Mouse (Mus musculus) thymus, postnatal 14 days (tissue): ENCODE results near the gene Eml4.

ENCODE experiments used
- DNase-seq: peaks from one replicate; pipeline ENCODE4 v3.0.0; 2021

The Eml4 gene

GRCm38 (mm10) chr17:83513655-83514212, 163.0 kb downstream of the Eml4 start:
- no peak for DNase-seq

- peak; percentile 92 for DNase-seq
These were observed 163.5 kb downstream of the Eml4 start for GRCm38 (mm10) chr17:83514213-83514701.

GRCm38 (mm10) chr17:83517280-83518015, 166.7 kb downstream of the Eml4 start, which contains the start of gene Cox7a2l:
Cox7a2l (minus strand) TSS chr17:83517330.
- no peak for DNase-seq

- no peak for DNase-seq
These were observed 171.2 kb downstream of the Eml4 start for GRCm38 (mm10) chr17:83521881-83522280.

- no peak for DNase-seq
These were observed 172.1 kb downstream of the Eml4 start for GRCm38 (mm10) chr17:83522590-83523379.

- DNase-seq: peak; percentile 50
These were observed 174.0 kb downstream of the Eml4 start for GRCm38 (mm10) chr17:83524753-83525152.

- peak; percentile 48 for DNase-seq
These were observed 174.9 kb downstream of the Eml4 start for GRCm38 (mm10) chr17:83525596-83525995.

- DNase-seq: peak; percentile 56
These were observed 175.4 kb downstream of the Eml4 start for GRCm38 (mm10) chr17:83526091-83526561.

- peak; percentile 87 for DNase-seq
These were observed 176.1 kb downstream of the Eml4 start for GRCm38 (mm10) chr17:83526624-83527532.

- peak; percentile 57 for DNase-seq
These were observed 177.1 kb downstream of the Eml4 start for GRCm38 (mm10) chr17:83527651-83528381.
